Mouse (Mus musculus) bone marrow macrophage, adult 2 months (primary cell): Measurements from ENCODE around the gene Zbtb48.

ENCODE experiments used
- CTCF ChIP-seq: IDR thresholded peaks from 2 replicates; pipeline ENCODE4 v1.5.1; 2012; ENCODE audit warnings: low read depth, mild to moderate bottlenecking, low read length, moderate library complexity
- POLR2A ChIP-seq: IDR thresholded peaks from 2 replicates; pipeline ENCODE4 v1.6.1; 2012; ENCODE audit warnings: mild to moderate bottlenecking, low read depth, low read length, borderline replicate concordance

DNA sequence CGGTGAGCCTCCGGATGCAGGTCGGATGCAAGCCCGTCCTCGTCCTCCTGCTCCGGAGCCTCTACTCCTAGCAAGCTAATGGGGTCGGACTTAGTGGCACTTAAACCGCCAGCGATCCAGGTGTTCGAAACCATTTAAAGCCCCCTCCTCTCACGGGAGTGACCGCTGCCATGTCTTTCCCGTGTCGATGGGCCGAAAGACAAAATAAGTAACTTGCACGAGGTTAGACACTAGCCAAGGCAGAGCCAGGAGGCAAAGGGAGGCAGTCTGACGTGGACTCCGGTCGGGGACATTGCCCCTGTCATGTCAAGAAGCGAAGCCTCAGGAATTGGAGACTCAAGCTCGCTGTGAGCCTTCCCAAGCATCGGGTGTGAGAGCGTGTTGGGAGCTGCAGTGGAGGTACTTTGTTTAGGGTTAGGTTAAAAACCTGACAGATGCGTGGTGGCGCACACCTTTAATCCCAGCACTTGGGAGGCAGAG is 12.4 kb upstream of the Zbtb48 start:
- TF ChIP-seq POLR2A = no peak
- no peak for TF ChIP-seq CTCF
